Mouse (Mus musculus) layer of hippocampus, postnatal 14 days (tissue): ENCODE data around the gene Ddb2. TPM values are rescaled to one million over a fixed set of nuclear protein-coding genes. Genes with fewer than 3 reads are reported as not detected.

Source experiments
- total RNA-seq, 2 experiments: library from RNA; stranded (reverse); gene quantifications; 2 replicates each; pipeline ENCODE4 v1.2.3; 2021

The Ddb2 gene
- total RNA-seq, 2 experiments from 2014 or later, result 7.3 to 9.1 TPM

Other genes with a start within 250 kb of the Ddb2 start
- under 1 TPM; 0.35 to 0.43 TPM for gene Rapsn, start 201.4 kb downstream of the Ddb2 start, total RNA-seq
- 100 to 1,000 TPM; 214 to 234 TPM for gene Psmc3, start 183.0 kb downstream of the Ddb2 start, total RNA-seq
- gene Slc39a13, start 166.6 kb downstream of the Ddb2 start, total RNA-seq, result 10 to 100 TPM; 24.7 to 29.6 TPM
- 1 to 10 TPM; 4.0 to 4.5 TPM for gene Spi1, start 154.6 kb downstream of the Ddb2 start, total RNA-seq
- under 1 TPM; 0.48 to 0.62 TPM for gene Mybpc3, start 118.8 kb downstream of the Ddb2 start, total RNA-seq
- gene Madd, start 53.1 kb downstream of the Ddb2 start, total RNA-seq, result 100 to 1,000 TPM; 197 to 207 TPM
- 1 to 10 TPM; 3.3 to 5.1 TPM for gene Nr1h3, start 34.1 kb downstream of the Ddb2 start, total RNA-seq
- gene Acp2, start 34.1 kb downstream of the Ddb2 start, total RNA-seq, result 10 to 100 TPM; 57.3 to 57.9 TPM
- 10 to 100 TPM; 23.2 to 25.5 TPM for gene Pacsin3, start 19.0 kb upstream of the Ddb2 start, total RNA-seq
- 10 to 100 TPM; 63.9 to 65.1 TPM for gene Arfgap2, start 28.0 kb upstream of the Ddb2 start, total RNA-seq
- gene 1110051M20Rik, start 207.7 kb upstream of the Ddb2 start, total RNA-seq, result 100 to 1,000 TPM in 1 of 2 experiments, 10 to 100 TPM in 1; 90.8 to 106 TPM
- 10 to 100 TPM; 38.0 to 40.2 TPM for gene Lrp4, start 220.5 kb upstream of the Ddb2 start, total RNA-seq